Mouse (Mus musculus): Measurements from ENCODE around the gene Abhd17c.

DNA sequence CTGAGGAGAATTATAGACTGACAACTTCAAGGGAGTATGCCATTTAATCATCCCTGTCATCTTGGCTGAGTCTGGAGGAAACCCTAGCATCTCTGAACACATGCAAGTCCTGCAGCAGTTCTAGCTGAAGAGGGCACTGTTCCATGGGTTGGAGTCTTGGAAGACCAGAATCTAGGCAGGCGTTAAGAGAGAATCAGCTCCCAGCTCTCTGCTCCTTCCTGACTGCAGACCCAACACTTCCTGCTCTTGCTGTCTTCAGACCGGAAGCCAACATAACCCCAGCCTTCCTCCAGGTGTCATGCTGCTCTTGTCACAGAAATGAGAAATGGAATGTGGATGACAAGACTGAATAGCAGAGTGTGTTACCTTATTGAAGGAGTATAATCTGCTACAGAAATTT is 36.3 kb downstream of the Abhd17c start:
- TF ChIP-seq TAL1 (conservative IDR thresholded peaks at IDR 0.05; ENCODE audit: low read depth, low read length) (no peak), CTCF (IDR thresholded peaks at IDR 0.05; ENCODE audit: low read depth, low read length) (no peak), GATA1 (IDR thresholded peaks at IDR 0.05; ENCODE audit: borderline replicate concordance, low read length) (no peak)
